Mouse (Mus musculus) heart, embryonic 10.5 days (tissue): ENCODE measurements at regions not wholly inside any gene's neighbourhood (a gene's known extent, or its start where the extent isn't known, plus 50 kb on each side); places are given as distances from the start of the nearest gene placed in this dataset.
"Not testable (repeated sequence)": the region's sequence is repeated elsewhere in the genome, so short reads cannot be mapped to it uniquely, and the experiment has no call there.

ENCODE experiments used
- DNase-seq: peaks from one replicate; pipeline ENCODE4 v3.0.0-alpha.2; 2017; ENCODE audit warnings: low spot score
- H3K27ac ChIP-seq: fragments of 300-500 bp; sonication (generic); 2 replicates; pipeline ENCODE4 v1.5.1; 2016; ENCODE audit warnings: mild to moderate bottlenecking
- H3K27me3 ChIP-seq: fragments of 300-500 bp; sonication (generic); 2 replicates; pipeline ENCODE4 v1.6.1; 2016; ENCODE audit warnings: mild to moderate bottlenecking; ENCODE audit not compliant: poor library complexity, insufficient read depth, severe bottlenecking
- H3K36me3 ChIP-seq: fragments of 300-500 bp; sonication (generic); 2 replicates; pipeline ENCODE4 v1.6.1; 2016; ENCODE audit warnings: mild to moderate bottlenecking, moderate library complexity
- H3K4me1 ChIP-seq: fragments of 300-500 bp; sonication (generic); 2 replicates; pipeline ENCODE4 v1.6.1; 2016; ENCODE audit warnings: mild to moderate bottlenecking
- H3K4me3 ChIP-seq: fragments of 300-500 bp; sonication (generic); 2 replicates; pipeline ENCODE4 v1.5.1; 2016; ENCODE audit warnings: mild to moderate bottlenecking, moderate library complexity
- H3K9me3 ChIP-seq: fragments of 300-500 bp; sonication (generic); 2 replicates; pipeline ENCODE4 v1.6.1; 2016; ENCODE audit warnings: mild to moderate bottlenecking, moderate library complexity
- WGBS: fragments of 180-500 bp; shearing (Covaris S2); methylation state at CpG from one replicate; pipeline ENCODE4 v1.1.7; 2016; 5-methylcytosine and 5-hydroxymethylcytosine counted together

DNA sequence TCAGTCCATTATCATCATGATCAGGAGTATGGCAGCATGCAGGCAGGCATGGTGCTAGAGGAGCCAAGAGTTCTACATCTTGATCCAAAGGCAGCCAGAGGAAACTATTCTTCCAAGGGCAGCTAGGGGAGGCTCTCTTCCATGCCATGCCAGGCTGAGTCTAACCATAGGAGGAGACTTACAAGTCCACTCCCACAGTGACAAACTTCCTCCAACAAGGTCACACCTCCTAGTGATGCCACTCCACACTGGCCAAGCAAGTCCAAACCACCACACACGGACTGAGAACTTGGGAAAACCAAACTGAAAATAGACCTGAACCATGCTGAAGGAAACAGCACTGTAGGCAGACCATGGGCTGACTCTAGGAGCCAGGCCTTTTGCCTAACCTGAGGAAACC is 197.4 kb downstream of the Prex1 start:
- H3K4me1 ChIP-seq: peaks cover 56% of the 10 kb centered on the region
- no peak overlapping the region for H3K4me3 ChIP-seq
- no peak for DNase-seq
- 0 out of 2 replicates have a peak, but pooled peaks cover 10% of the 10 kb centered on the region for H3K27me3 ChIP-seq
- peak overlapping the region; percentile 16; the same call in 1 of the 2 replicates for H3K27ac ChIP-seq
- no peaks in the 10 kb centered on the region for H3K9me3 ChIP-seq
- no peaks in the 10 kb centered on the region for H3K36me3 ChIP-seq
- 78% methylated on average over 1 of the region's 1 CpGs for WGBS

DNA sequence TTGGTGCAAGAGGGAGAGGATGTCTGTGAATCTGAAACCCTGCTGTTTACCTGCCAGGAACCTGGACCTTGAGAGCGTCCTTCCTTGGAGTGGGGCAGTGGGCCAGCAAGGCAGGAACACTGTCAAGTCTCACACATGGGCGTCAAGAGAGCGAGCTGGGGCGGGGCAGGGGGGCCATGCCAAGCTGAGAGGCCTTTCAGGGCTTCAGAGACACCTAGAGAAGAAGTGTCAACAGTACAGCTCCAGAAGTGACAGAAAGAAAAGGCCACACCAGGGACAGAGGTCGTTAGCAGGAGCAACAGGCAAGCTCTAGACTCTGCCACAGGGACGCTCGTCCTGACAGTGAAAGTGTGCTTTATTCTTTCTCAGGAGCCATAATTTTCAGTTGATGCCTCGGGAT is 199.0 kb downstream of the Prex1 start:
- H3K9me3 ChIP-seq: no peaks in the 10 kb centered on the region
- H3K27me3 ChIP-seq: 0 out of 2 replicates have a peak, but pooled peaks cover 10% of the 10 kb centered on the region
- no peak for DNase-seq
- H3K4me3 ChIP-seq: no peak overlapping the region
- H3K4me1 ChIP-seq: peaks cover 64% of the 10 kb centered on the region
- 40% methylated on average over 8 of the region's 8 CpGs for WGBS
- peak overlapping the region; percentile 54 for H3K27ac ChIP-seq
- no peaks in the 10 kb centered on the region for H3K36me3 ChIP-seq

DNA sequence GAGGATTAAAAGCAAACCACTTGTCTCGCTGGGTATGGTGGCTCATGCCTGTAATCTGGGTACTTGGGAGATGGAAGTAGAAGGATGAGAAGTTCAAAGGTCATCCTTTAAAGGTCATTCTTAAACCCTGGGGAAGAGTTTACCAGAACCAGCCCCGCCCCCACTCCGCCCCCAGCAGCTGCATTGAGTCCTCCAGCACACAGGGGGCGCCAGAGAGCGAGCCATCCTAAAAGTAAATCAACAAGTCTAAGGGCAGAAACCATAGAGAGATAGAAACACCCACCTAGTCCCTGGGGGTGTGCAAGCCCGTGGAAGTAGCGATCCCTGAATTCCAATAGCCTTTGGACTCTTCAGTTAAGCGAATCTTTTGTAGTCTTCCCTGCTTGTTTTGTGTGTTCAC is 201.1 kb downstream of the Prex1 start:
- no peak overlapping the region for H3K4me3 ChIP-seq
- WGBS: 81% methylated on average over 8 of the region's 8 CpGs
- H3K27me3 ChIP-seq: no peaks in the 10 kb centered on the region
- DNase-seq: no peak
- H3K36me3 ChIP-seq: no peaks in the 10 kb centered on the region
- H3K9me3 ChIP-seq: no peaks in the 10 kb centered on the region; the same call in 1 of the 2 replicates
- 0 out of 2 replicates have a peak overlapping the region, but pooled peaks have one; percentile 8 for H3K27ac ChIP-seq
- H3K4me1 ChIP-seq: peaks cover 58% of the 10 kb centered on the region

- Histone ChIP-seq H3K4me1 (peaks cover 48% of the 10 kb centered on the region), H3K27ac (0 out of 2 replicates have a peak overlapping the region, but pooled peaks have one; percentile 56)
- not testable (repeated sequence) for H3K36me3 ChIP-seq, H3K27me3 ChIP-seq, H3K4me3 ChIP-seq, DNase-seq, H3K9me3 ChIP-seq
- WGBS: 84% methylated on average over 3 of the region's 3 CpGs
Observed at GRCm38 (mm10) chr2:166511477-166511876, 202.2 kb downstream of the Prex1 start.

DNA sequence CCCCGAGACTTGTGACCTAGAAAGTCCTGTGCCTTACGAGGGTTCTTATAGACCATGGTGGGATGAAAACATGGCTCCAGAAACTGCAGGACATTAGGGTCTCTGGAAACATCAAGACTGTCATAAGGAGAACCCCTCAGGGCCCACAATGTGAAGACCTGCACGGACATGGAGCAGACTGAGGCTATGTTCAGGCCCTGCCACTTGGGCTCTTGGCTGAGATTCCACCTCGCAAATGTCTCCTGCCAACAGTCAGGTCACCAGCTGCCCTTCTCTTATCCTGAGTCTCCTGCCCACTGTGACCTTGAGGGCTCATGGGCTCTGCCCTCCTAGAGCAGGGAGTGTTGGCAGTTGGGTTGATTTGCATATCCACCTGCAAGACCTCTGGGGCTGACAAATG is 202.9 kb downstream of the Prex1 start:
- WGBS: 61% methylated on average over 4 of the region's 4 CpGs
- no peak overlapping the region for H3K4me3 ChIP-seq
- no peaks in the 10 kb centered on the region; the same call in 1 of the 2 replicates for H3K9me3 ChIP-seq
- H3K27me3 ChIP-seq: no peaks in the 10 kb centered on the region
- peaks cover 41% of the 10 kb centered on the region for H3K4me1 ChIP-seq
- H3K27ac ChIP-seq: peak overlapping the region; percentile 56; the same call in 1 of the 2 replicates
- no peak for DNase-seq
- H3K36me3 ChIP-seq: no peaks in the 10 kb centered on the region

GRCm38 (mm10) chr2:166509591-166509990 is 204.0 kb downstream of the Prex1 start:
- H3K36me3 ChIP-seq: no peaks in the 10 kb centered on the region
- WGBS: 82% methylated on average over 10 of the region's 10 CpGs
- no peak overlapping the region for H3K4me3 ChIP-seq
- H3K27me3 ChIP-seq: no peaks in the 10 kb centered on the region
- DNase-seq: no peak
- no peaks in the 10 kb centered on the region; the same call in 1 of the 2 replicates for H3K9me3 ChIP-seq
- H3K27ac ChIP-seq: 0 out of 2 replicates have a peak overlapping the region, but pooled peaks have one; percentile 25
- peaks cover 45% of the 10 kb centered on the region for H3K4me1 ChIP-seq

DNA sequence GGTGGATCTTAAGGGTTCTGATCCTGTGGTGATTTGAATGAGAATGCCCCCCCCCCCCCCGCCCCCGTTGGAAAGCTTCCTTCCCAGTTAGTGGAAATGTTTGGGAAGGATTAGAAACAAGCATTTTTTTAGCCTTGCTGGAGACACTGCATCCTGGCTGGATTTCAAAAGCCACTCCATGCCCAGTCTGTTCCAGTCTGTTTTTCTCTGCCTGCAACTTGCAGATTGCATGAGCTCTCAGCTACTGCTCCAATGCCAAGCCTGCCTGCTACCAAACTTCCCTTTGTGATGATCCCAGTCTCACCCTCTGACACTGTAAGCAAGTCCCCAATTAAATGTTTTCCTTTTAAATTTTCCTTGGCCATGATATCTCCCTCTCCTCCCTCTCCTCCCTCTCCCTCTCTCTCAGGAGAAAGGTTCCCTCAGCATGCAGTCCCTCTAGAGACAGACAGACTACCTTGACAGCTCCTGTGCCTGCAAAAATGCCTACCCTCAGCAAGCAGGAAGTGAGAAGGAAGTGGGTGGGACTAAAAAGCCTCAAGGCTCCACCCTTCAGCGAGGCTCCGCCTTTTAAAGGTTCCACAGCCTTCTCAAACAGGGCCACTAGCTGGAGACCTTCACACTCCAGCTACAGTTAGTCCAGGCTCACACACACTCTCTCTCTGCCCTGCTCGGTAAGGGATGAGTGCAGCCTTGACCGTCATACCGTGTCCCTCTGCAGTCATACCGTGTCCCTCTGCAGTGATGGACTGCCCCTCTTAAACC is 204.8 kb downstream of the Prex1 start:
- H3K9me3 ChIP-seq: no peaks in the 10 kb centered on the region; the same call in 1 of the 2 replicates
- H3K36me3 ChIP-seq: no peaks in the 10 kb centered on the region
- H3K27me3 ChIP-seq: no peaks in the 10 kb centered on the region
- H3K4me3 ChIP-seq: no peak overlapping the region
- no peak for DNase-seq
- 76% methylated on average over 8 of the region's 8 CpGs for WGBS
- H3K27ac ChIP-seq: peak overlapping the region; percentile 25; the same call in 1 of the 2 replicates
- peaks cover 43% of the 10 kb centered on the region for H3K4me1 ChIP-seq

DNA sequence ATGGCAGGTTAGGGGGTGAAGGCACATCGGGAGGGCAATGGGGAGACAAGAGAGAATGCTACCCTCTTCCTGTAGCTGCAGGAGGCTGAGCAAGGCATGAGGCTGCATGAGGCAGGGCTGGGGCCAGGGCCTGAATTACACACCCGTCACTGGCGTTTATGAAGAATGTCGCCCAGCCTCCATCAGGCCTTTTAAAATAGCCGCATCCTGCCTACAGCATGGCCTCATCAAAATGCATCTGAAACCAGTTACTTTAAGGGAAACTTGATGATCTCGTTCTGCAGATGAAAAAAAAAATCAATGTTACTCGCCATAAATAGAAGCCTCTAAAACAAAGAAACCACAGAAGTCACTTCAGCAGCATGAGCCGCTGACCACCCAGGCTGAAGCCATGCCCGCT is 208.3 kb downstream of the Prex1 start:
- Histone ChIP-seq H3K4me1 (peaks cover 18% of the 10 kb centered on the region), H3K9me3 (no peaks in the 10 kb centered on the region; the same call in 1 of the 2 replicates), H3K27me3 (no peaks in the 10 kb centered on the region), H3K4me3 (no peak overlapping the region), H3K27ac (peak overlapping the region; percentile 70; the same call in 1 of the 2 replicates), H3K36me3 (no peaks in the 10 kb centered on the region)
- no peak for DNase-seq
- 61% methylated on average over 9 of the region's 9 CpGs for WGBS

DNA sequence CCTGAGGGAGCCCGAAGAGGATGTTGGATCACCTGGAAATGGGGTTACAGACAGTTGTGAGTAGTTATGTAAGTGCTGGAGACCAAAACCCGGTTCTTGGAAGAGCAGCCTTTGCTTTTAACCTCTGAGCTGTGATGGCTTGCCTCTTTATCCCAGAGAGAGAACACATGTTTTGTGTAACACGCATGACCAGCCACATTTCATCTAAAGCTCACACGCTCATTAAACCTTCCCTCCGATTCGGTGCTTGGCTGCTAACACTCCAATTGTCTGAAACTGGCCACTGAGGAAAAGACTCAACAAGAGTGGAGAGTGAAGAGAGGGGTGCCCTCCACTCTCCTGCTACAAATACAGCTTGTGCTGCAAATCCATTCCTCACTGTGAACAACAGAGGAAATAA is 210.0 kb downstream of the Prex1 start:
- H3K36me3 ChIP-seq: 0 out of 2 replicates have a peak, but pooled peaks cover 2% of the 10 kb centered on the region
- H3K4me3 ChIP-seq: no peak overlapping the region
- no peak overlapping the region; the same call in 1 of the 2 replicates for H3K27ac ChIP-seq
- peaks cover 16% of the 10 kb centered on the region for H3K4me1 ChIP-seq
- DNase-seq: no peak
- no peaks in the 10 kb centered on the region for H3K9me3 ChIP-seq
- H3K27me3 ChIP-seq: no peaks in the 10 kb centered on the region
- 86% methylated on average over 6 of the region's 6 CpGs for WGBS

- DNase-seq: no peak
- Histone ChIP-seq H3K27me3 (peaks cover 3% of the 10 kb centered on the region; the same call in 1 of the 2 replicates), H3K4me1 (peaks cover 58% of the 10 kb centered on the region), H3K36me3 (no peaks in the 10 kb centered on the region), H3K9me3 (no peaks in the 10 kb centered on the region), H3K27ac (no peak overlapping the region), H3K4me3 (no peak overlapping the region)
- WGBS: 84% methylated on average over 12 of the region's 12 CpGs
Observed at GRCm38 (mm10) chr2:166492895-166493294, 220.7 kb downstream of the Prex1 start.

DNA sequence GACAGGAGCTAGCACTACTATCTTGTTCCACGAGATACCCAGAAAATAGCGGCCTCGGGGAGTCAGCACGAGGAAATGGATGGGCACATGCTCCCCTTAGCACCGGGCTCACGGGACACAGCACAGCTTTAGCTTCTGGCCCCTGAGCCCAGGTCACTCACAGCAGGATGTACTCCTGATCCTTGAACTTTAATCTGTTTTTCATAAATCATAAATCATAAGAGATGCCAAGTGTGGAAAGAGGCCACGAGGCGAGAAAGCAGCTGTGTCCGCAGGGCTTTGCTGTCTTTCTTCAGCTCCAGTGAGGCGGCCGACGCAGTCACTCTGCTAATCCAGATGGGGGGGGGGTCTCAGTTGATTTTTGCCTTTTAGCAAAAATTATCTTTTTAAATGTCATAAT is 221.2 kb downstream of the Prex1 start:
- no peak for DNase-seq
- peaks cover 3% of the 10 kb centered on the region; the same call in 1 of the 2 replicates for H3K27me3 ChIP-seq
- H3K36me3 ChIP-seq: no peaks in the 10 kb centered on the region
- no peak overlapping the region for H3K4me3 ChIP-seq
- no peak overlapping the region for H3K27ac ChIP-seq
- H3K9me3 ChIP-seq: no peaks in the 10 kb centered on the region
- peaks cover 63% of the 10 kb centered on the region for H3K4me1 ChIP-seq
- 74% methylated on average over 12 of the region's 12 CpGs for WGBS

DNA sequence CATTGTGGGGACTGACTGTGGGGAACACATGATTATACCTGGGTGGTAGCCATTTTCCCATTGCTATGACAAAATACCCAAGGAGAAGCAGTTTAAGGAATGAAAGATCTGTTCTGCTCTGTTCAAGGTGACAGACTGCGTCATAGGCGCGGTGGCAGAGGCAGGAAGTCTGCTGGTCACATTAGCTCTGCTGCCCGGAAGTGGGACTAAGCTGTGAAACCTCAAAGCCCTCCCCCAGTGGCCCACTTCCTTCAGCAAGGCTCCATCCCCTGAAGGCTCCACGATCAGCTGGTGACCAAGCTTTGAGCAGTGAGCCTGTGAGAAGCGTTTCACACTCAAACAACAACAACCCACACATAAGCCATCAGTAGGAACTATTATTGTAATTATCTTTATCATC is 221.8 kb downstream of the Prex1 start:
- no peaks in the 10 kb centered on the region for H3K9me3 ChIP-seq
- 68% methylated on average over 6 of the region's 6 CpGs for WGBS
- H3K36me3 ChIP-seq: no peaks in the 10 kb centered on the region
- H3K27ac ChIP-seq: peak overlapping the region; percentile 44; the same call in 1 of the 2 replicates
- H3K4me1 ChIP-seq: peaks cover 66% of the 10 kb centered on the region
- H3K4me3 ChIP-seq: no peak overlapping the region
- peaks cover 3% of the 10 kb centered on the region; the same call in 1 of the 2 replicates for H3K27me3 ChIP-seq
- DNase-seq: no peak
